11 mouse cellular contexts compared by ENCODE assay signal in the genomic region with DNA sequence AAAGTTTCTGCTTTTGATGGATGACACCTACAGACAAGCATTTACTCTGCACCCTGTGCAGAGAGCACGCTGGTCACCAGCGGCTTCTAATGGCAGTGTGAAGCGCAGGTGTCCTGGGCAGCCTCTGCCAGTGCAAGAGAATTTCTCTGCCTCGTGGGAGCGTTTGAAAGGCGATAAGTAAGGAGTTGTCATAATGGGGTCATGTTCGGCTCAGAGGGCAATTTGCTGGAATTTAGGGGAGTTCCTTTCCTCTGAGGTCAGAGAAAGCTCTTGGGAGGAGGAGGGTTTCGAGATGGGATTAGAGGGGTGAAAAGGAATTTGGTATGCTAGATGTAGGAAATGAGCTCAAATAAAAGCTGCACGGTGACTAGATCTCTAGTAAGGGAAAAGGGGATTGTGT.
DNase-seq lines count a peak whose midpoint lies in the region; TF ChIP-seq lines count a peak whose summit lies in the region.
"Had no signal": no experiment of that assay in that cellular context is flagged by ENCODE, and none has a peak within 500 bp of the region (broad histone marks: within the 10 kb centered on the region; RNA-seq: fewer than 3 reads in every experiment).

No protein-coding gene starts in this region.

- intact Hi-C loops in left cerebral cortex, postnatal 4 days (cut with DNase I), result no loop called here

- no peak for TF ChIP-seq POLR2A in brain, embryonic 14.5 days (IDR thresholded peaks at IDR 0.05; ENCODE audit: borderline replicate concordance, extremely low read depth, insufficient read depth, insufficient read length, poor library complexity, severe bottlenecking)

- peak; percentile 7 for DNase-seq in kidney, adult 9 months
- DNase-seq in kidney, postnatal 25 days, result no peak
- DNase-seq in 3134 (ENCODE audit: extremely low read depth, insufficient read length, low spot score), result peak; percentile 27
- peak; percentile 6 for DNase-seq in brain, embryonic 14.5 days (ENCODE audit: low read depth)
- peak; percentile 5 for DNase-seq in lung, postnatal 25 days (ENCODE audit: low spot score)
- no peak for DNase-seq in left cerebral cortex, postnatal 4 days
- no peak for DNase-seq in left cerebral cortex, adult 8-10 months (ENCODE audit: low spot score in 2 of 2)
- no peak for DNase-seq in c-Kit-positive CD71-positive TER-119-positive erythroid progenitor cells, embryonic 14.5 days (ENCODE audit: low spot score)
- DNase-seq: cerebellum, postnatal 10 days; liver; spleen, adult 18-20 months had no signal

- TF ChIP-seq CTCF in brain, embryonic 14.5 days (IDR thresholded peaks at IDR 0.05; ENCODE audit: borderline replicate concordance, extremely low read depth, insufficient read depth, insufficient read length), result no peak

Comparison
In these comparisons a context has a peak if more than half of its experiments do, and no peak if none do; other contexts are left out.
1. DNase-seq: peak in kidney, adult 9 months (single experiment), 3134 (single experiment), brain, embryonic 14.5 days (single experiment) and lung, postnatal 25 days (single experiment); none in kidney, postnatal 25 days (0 of 2), left cerebral cortex, postnatal 4 days (single experiment), left cerebral cortex, adult 8-10 months (0 of 2) and c-Kit-positive CD71-positive TER-119-positive erythroid progenitor cells, embryonic 14.5 days (single experiment).